Mouse (Mus musculus) heart, embryonic 10.5 days (tissue): ENCODE results near the gene Crim1. TPM values are rescaled to one million over a fixed set of nuclear protein-coding genes. Genes with fewer than 3 reads are reported as not detected.

ENCODE experiments used
- DNase-seq: peaks from one replicate; pipeline ENCODE4 v3.0.0-alpha.2; 2017; ENCODE audit warnings: low spot score
- H3K27ac ChIP-seq: fragments of 300-500 bp; sonication (generic); 2 replicates; pipeline ENCODE4 v1.5.1; 2016; ENCODE audit warnings: mild to moderate bottlenecking
- H3K27me3 ChIP-seq: fragments of 300-500 bp; sonication (generic); 2 replicates; pipeline ENCODE4 v1.6.1; 2016; ENCODE audit warnings: mild to moderate bottlenecking; ENCODE audit not compliant: poor library complexity, insufficient read depth, severe bottlenecking
- H3K36me3 ChIP-seq: fragments of 300-500 bp; sonication (generic); 2 replicates; pipeline ENCODE4 v1.6.1; 2016; ENCODE audit warnings: mild to moderate bottlenecking, moderate library complexity
- H3K4me1 ChIP-seq: fragments of 300-500 bp; sonication (generic); 2 replicates; pipeline ENCODE4 v1.6.1; 2016; ENCODE audit warnings: mild to moderate bottlenecking
- H3K4me3 ChIP-seq: fragments of 300-500 bp; sonication (generic); 2 replicates; pipeline ENCODE4 v1.5.1; 2016; ENCODE audit warnings: mild to moderate bottlenecking, moderate library complexity
- H3K9me3 ChIP-seq: fragments of 300-500 bp; sonication (generic); 2 replicates; pipeline ENCODE4 v1.6.1; 2016; ENCODE audit warnings: mild to moderate bottlenecking, moderate library complexity
- WGBS: fragments of 180-500 bp; shearing (Covaris S2); methylation state at CpG from one replicate; pipeline ENCODE4 v1.1.7; 2016; 5-methylcytosine and 5-hydroxymethylcytosine counted together
- polyA plus RNA-seq: library from polyadenylated mRNA; unstranded; fragments of >200 nt; fragmentation: Nextera tagmentation; extraction: Ambion mirVana; gene quantifications from 2 replicates; pipeline ENCODE4 v1.2.1, GENCODE M21; 2016

Crim1 gene
- polyA plus RNA-seq, 1 experiment from 2014 or later = 3.6 TPM

DNA sequence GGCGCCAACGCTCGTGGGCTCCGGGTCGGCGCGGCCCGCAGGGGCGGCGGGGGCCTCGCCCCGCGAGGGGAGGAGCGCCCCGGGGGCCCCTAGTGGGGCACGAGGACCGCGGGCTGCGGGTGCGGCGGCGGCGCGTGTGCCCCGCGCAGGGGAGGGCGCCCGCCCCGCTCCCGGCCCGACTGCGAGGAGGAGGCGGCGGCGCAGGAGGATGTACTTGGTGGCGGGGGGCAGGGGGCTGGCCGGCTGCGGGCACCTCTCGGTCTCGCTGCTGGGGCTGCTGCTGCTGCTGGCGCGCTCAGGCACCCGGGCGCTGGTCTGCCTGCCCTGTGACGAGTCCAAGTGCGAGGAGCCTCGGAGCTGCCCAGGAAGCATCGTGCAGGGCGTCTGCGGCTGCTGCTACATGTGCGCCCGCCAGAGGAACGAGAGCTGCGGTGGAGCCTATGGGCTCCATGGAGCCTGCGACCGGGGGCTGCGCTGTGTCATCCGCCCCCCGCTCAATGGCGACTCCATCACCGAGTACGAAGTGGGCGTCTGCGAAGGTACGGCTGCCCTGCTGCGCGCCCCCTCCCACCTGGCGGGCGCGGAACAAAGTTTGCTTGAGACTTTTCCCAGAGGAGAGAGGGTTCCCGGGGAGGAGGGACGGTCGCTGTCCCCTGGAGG, 643 bp downstream of the Crim1 start:
- under 1% methylated on average over 66 of the region's 73 CpGs for WGBS
- DNase-seq = no peak
- H3K36me3 ChIP-seq = no peaks in the 10 kb centered on the region
- no peaks in the 10 kb centered on the region for H3K9me3 ChIP-seq
- H3K27me3 ChIP-seq = peaks cover 42% of the 10 kb centered on the region
- H3K27ac ChIP-seq = peak overlapping the region; percentile 91
- H3K4me3 ChIP-seq = peak overlapping the region; percentile 88
- H3K4me1 ChIP-seq = peaks cover 31% of the 10 kb centered on the region

DNA sequence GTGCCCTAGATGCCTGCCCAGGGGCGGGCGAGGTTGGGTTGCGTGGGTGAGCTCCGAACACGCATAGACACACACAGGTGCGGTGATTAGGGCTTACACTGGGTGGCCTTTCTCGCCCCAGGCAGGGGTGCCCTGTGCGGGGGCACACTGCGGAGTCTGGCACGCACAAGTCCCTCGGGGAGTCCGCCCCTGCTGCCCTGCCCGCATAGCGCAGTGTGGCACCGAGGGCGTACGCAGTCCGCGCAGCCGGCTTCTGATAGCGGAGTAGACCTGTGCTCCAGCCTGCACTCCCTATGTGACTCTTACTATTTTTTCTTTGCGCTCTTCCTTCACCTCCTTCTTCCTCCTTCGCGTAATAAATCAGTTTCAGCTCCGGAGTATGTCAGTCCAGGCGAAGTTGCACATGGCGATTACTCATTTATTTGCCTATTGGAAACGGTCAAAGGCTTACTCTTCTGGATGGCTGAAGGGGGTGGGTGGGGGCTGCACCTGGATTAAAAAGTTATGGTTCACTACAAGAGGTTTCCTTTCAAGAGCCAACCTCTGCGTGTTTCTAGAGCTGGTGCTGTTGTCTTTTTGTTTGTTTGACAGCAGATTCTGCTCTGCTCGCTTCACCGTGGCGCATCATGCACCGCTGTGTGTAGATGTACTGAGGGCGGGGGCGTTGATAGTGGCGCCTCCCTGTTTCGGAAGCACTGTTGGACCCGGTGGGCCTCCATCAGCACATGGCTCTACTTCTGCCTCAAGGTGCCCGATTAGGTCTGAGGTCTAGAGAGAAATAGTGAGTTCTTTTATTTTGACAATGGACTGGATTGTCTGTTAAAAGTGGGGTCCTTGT, 1.4 kb downstream of the Crim1 start:
- Histone ChIP-seq H3K27ac (peak overlapping the region; percentile 91), H3K4me1 (peaks cover 34% of the 10 kb centered on the region)
- under 1% methylated on average over 39 of the region's 39 CpGs for WGBS

DNA sequence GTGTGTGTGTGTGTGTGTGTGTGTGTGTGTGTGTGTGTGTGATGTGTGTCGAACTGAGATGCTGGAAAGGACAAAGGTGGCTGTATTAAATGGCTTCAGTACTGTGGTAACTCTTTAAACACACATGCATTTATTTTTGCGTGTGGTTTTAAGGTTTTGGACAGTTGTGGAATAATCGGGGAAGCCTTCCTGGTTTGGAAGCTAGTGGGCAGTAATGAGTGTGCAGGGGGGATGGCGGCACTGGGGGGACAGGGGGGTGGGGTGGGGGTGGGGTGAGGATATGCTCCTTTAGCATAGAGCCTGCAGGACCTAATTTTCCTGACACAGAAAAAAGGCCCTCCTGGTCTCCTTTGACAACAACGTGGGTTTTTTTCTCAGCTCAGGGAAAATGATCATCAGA, 2.2 kb downstream of the Crim1 start:
- H3K27ac ChIP-seq = no peak overlapping the region
- no peak for DNase-seq
- H3K9me3 ChIP-seq = no peaks in the 10 kb centered on the region
- H3K4me1 ChIP-seq = peaks cover 41% of the 10 kb centered on the region
- peak overlapping the region; percentile 88 for H3K4me3 ChIP-seq
- no peaks in the 10 kb centered on the region for H3K36me3 ChIP-seq
- WGBS = 13% methylated on average over 5 of the region's 5 CpGs
- H3K27me3 ChIP-seq = peaks cover 41% of the 10 kb centered on the region

More for the DNA sequence above, 1.4 kb downstream of the Crim1 start:
- no peak for DNase-seq
- H3K4me3 ChIP-seq = peak overlapping the region; percentile 88
- no peaks in the 10 kb centered on the region for H3K9me3 ChIP-seq
- H3K27me3 ChIP-seq = peaks cover 42% of the 10 kb centered on the region
- no peaks in the 10 kb centered on the region for H3K36me3 ChIP-seq

GRCm38 (mm10) chr17:78202756-78203155, 2.7 kb downstream of the Crim1 start:
- 41% methylated on average over 3 of the region's 3 CpGs for WGBS
- H3K4me1 ChIP-seq = peaks cover 44% of the 10 kb centered on the region
- peaks cover 35% of the 10 kb centered on the region for H3K27me3 ChIP-seq
- no peaks in the 10 kb centered on the region for H3K36me3 ChIP-seq
- no peak for DNase-seq
- no peaks in the 10 kb centered on the region for H3K9me3 ChIP-seq
- peak overlapping the region; percentile 88; the same call in 1 of the 2 replicates for H3K4me3 ChIP-seq
- no peak overlapping the region for H3K27ac ChIP-seq

- WGBS = 64% methylated on average over 5 of the region's 5 CpGs
- H3K9me3 ChIP-seq = no peaks in the 10 kb centered on the region
- no peak overlapping the region for H3K27ac ChIP-seq
- H3K36me3 ChIP-seq = no peaks in the 10 kb centered on the region
- H3K4me3 ChIP-seq = no peak overlapping the region
- H3K4me1 ChIP-seq = peaks cover 44% of the 10 kb centered on the region
- DNase-seq = no peak
- peaks cover 28% of the 10 kb centered on the region for H3K27me3 ChIP-seq
Observed at GRCm38 (mm10) chr17:78203478-78203877, 3.4 kb downstream of the Crim1 start.

GRCm38 (mm10) chr17:78206421-78206820, 6.4 kb downstream of the Crim1 start:
- H3K27me3 ChIP-seq = peaks cover 17% of the 10 kb centered on the region; the same call in 1 of the 2 replicates
- 49% methylated on average over 2 of the region's 2 CpGs for WGBS
- H3K36me3 ChIP-seq = 0 out of 2 replicates have a peak, but pooled peaks cover 2% of the 10 kb centered on the region
- no peak overlapping the region for H3K4me3 ChIP-seq
- H3K9me3 ChIP-seq = no peaks in the 10 kb centered on the region
- peaks cover 28% of the 10 kb centered on the region for H3K4me1 ChIP-seq
- no peak overlapping the region for H3K27ac ChIP-seq
- DNase-seq = no peak

- Histone ChIP-seq H3K4me1 (peaks cover 19% of the 10 kb centered on the region), H3K36me3 (0 out of 2 replicates have a peak, but pooled peaks cover 2% of the 10 kb centered on the region), H3K27ac (no peak overlapping the region), H3K27me3 (peaks cover 9% of the 10 kb centered on the region; the same call in 1 of the 2 replicates), H3K4me3 (no peak overlapping the region), H3K9me3 (no peaks in the 10 kb centered on the region)
- no peak for DNase-seq
- WGBS = 65% methylated on average over 3 of the region's 3 CpGs
Observed at GRCm38 (mm10) chr17:78207246-78207645, 7.2 kb downstream of the Crim1 start.

DNA sequence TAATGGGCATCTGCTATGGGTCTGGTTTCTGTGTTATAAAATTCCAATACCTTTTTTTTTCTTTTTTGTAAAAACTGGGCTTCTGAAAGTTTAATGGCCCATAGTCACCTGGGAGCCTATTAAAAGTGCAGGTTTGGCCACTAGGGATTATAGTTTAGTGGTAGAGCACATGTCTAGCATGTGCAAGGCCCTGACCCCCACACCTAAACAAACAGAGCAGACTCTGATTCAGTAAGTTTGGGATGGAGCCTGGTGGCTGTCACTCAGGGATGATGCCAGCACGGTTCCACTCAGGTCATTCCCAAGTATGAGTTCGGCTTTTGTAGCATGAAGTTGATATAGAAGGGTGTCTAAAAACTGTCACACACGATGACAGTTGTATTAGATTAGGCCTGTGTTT, 8.8 kb downstream of the Crim1 start:
- H3K27ac ChIP-seq = no peak overlapping the region
- WGBS = 74% methylated on average over 3 of the region's 3 CpGs
- no peaks in the 10 kb centered on the region for H3K9me3 ChIP-seq
- H3K4me1 ChIP-seq = peaks cover 19% of the 10 kb centered on the region
- no peak for DNase-seq
- 0 out of 2 replicates have a peak, but pooled peaks cover 2% of the 10 kb centered on the region for H3K36me3 ChIP-seq
- no peaks in the 10 kb centered on the region; the same call in 1 of the 2 replicates for H3K27me3 ChIP-seq
- no peak overlapping the region for H3K4me3 ChIP-seq

GRCm38 (mm10) chr17:78209646-78210045, 9.6 kb downstream of the Crim1 start:
- H3K27ac ChIP-seq = no peak overlapping the region
- H3K4me1 ChIP-seq = peaks cover 19% of the 10 kb centered on the region
- no peaks in the 10 kb centered on the region for H3K27me3 ChIP-seq
- H3K4me3 ChIP-seq = no peak overlapping the region
- no peak for DNase-seq
- no peaks in the 10 kb centered on the region for H3K9me3 ChIP-seq
- H3K36me3 ChIP-seq = 0 out of 2 replicates have a peak, but pooled peaks cover 2% of the 10 kb centered on the region
- WGBS = 83% methylated on average over 2 of the region's 2 CpGs

DNA sequence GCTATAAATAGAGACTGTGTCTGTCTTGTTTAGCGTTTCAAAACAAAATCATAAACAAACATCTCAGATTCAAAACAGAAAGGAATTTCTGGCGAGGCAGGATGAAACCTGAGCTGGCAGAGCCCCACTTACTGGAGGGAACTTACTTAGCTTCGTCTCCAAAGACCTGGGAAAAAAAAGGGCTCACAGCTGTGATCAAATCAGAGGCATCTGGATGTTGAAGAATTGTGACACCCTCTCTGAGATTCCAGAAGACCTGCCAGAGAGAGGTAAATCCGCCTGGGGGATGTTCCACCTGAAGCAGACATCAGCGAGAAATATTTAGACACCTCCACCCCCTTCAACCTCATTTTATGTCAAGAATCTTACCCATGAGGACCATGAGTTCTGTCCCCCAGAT, 11.8 kb downstream of the Crim1 start:
- Histone ChIP-seq H3K9me3 (no peaks in the 10 kb centered on the region), H3K27me3 (no peaks in the 10 kb centered on the region), H3K27ac (no peak overlapping the region), H3K4me1 (peaks cover 17% of the 10 kb centered on the region), H3K4me3 (no peak overlapping the region), H3K36me3 (0 out of 2 replicates have a peak, but pooled peaks cover 2% of the 10 kb centered on the region)
- no peak for DNase-seq
- 63% methylated on average over 5 of the region's 5 CpGs for WGBS

DNA sequence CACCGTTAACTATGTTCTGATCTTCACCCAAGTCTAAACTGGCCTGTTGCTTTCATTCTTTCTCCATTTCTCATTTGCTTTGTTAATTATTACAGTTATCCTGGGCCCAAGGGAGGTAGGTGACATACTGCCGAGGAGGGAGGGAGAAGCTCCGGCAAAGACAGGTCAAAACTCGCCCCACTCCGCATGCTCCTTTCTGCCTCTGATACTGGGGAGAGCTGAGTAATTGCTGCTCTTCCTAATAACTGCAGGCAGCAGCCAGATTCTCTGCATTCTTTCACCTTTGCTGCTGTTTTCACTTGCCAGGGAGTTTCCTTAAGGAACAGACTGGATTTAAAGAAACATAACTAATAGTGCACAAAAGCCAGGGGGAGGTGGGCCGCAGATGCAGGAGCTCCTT, 13.1 kb downstream of the Crim1 start:
- no peak overlapping the region for H3K27ac ChIP-seq
- peaks cover 12% of the 10 kb centered on the region; the same call in 1 of the 2 replicates for H3K4me1 ChIP-seq
- 0 out of 2 replicates have a peak, but pooled peaks cover 2% of the 10 kb centered on the region for H3K36me3 ChIP-seq
- no peak overlapping the region for H3K4me3 ChIP-seq
- WGBS = 43% methylated on average over 6 of the region's 6 CpGs
- no peak for DNase-seq
- H3K27me3 ChIP-seq = no peaks in the 10 kb centered on the region
- no peaks in the 10 kb centered on the region for H3K9me3 ChIP-seq

GRCm38 (mm10) chr17:78216526-78216925, 16.5 kb downstream of the Crim1 start:
- Histone ChIP-seq H3K4me1 (peaks cover 16% of the 10 kb centered on the region; the same call in 1 of the 2 replicates), H3K27ac (no peak overlapping the region)

GRCm38 (mm10) chr17:78217406-78217805, 17.4 kb downstream of the Crim1 start:
- 61% methylated on average over 6 of the region's 6 CpGs for WGBS
- Histone ChIP-seq H3K4me3 (no peak overlapping the region), H3K4me1 (peaks cover 19% of the 10 kb centered on the region; the same call in 1 of the 2 replicates), H3K27me3 (no peaks in the 10 kb centered on the region), H3K27ac (no peak overlapping the region), H3K36me3 (no peaks in the 10 kb centered on the region), H3K9me3 (no peaks in the 10 kb centered on the region)
- no peak for DNase-seq

More at GRCm38 (mm10) chr17:78216526-78216925, 16.5 kb downstream of the Crim1 start:
- Histone ChIP-seq H3K4me3 (no peak overlapping the region), H3K9me3 (no peaks in the 10 kb centered on the region), H3K27me3 (no peaks in the 10 kb centered on the region), H3K36me3 (no peaks in the 10 kb centered on the region)
- DNase-seq = no peak
- WGBS = 52% methylated on average over 3 of the region's 3 CpGs
